Mouse (Mus musculus) embryonic facial prominence, embryonic 14.5 days (tissue): ENCODE results near the gene Psme3. TPM values are rescaled to one million over a fixed set of nuclear protein-coding genes. Genes with fewer than 3 reads are reported as not detected.

Experiments used
- ATAC-seq: fragments of 200-750 bp; cut with Nextera tagmentation; 2 replicates; pipeline ENCODE4 v1.8.0; 2017; ENCODE audit warnings: low read depth, moderate number of reproducible peaks, moderate TSS enrichment
- DNase-seq: peaks from one replicate; pipeline ENCODE4 v3.0.0-alpha.2; 2015; ENCODE audit warnings: low spot score
- H3K27ac ChIP-seq: fragments of 300-500 bp; sonication (generic); replicated peaks from 2 replicates; pipeline ENCODE4 v1.5.1; 2014; ENCODE audit warnings: low read depth, mild to moderate bottlenecking, low read length, moderate library complexity
- H3K27me3 ChIP-seq: fragments of 300-500 bp; sonication (generic); replicated peaks from 2 replicates; pipeline ENCODE4 v1.6.1; 2014; ENCODE audit warnings: low read length; ENCODE audit not compliant: control insufficient read depth, insufficient read depth
- H3K36me3 ChIP-seq: fragments of 300-500 bp; sonication (generic); 2 replicates; pipeline ENCODE4 v1.6.1; 2014; ENCODE audit warnings: low read length, mixed read lengths; ENCODE audit not compliant: control insufficient read depth, insufficient read depth
- H3K4me1 ChIP-seq: fragments of 300-500 bp; sonication (generic); 2 replicates; pipeline ENCODE4 v1.6.1; 2014; ENCODE audit warnings: antibody characterized with exemption, low read length; ENCODE audit not compliant: control insufficient read depth, insufficient read depth
- H3K4me2 ChIP-seq: fragments of 300-500 bp; sonication (generic); 2 replicates; pipeline ENCODE4 v1.6.1; 2014; ENCODE audit warnings: low read depth, mild to moderate bottlenecking, low read length, moderate library complexity, mixed read lengths
- H3K4me3 ChIP-seq: fragments of 300-500 bp; sonication (generic); 2 replicates; pipeline ENCODE4 v1.5.1; 2014; ENCODE audit warnings: low read depth, mild to moderate bottlenecking, low read length
- H3K9ac ChIP-seq: fragments of 300-500 bp; sonication (generic); 2 replicates; pipeline ENCODE4 v1.6.1; 2014; ENCODE audit warnings: low read depth, mild to moderate bottlenecking, low read length, moderate library complexity, mixed read lengths
- H3K9me3 ChIP-seq: fragments of 300-500 bp; sonication (generic); 2 replicates; pipeline ENCODE4 v1.6.1; 2016; ENCODE audit warnings: low read length; ENCODE audit not compliant: control insufficient read depth
- WGBS: fragments of 180-500 bp; shearing (Covaris S2); extraction: QIAGEN DNeasy Blood & Tissue Kit; methylation state at CpG from one replicate; pipeline ENCODE4 v1.1.7; 2014; 5-methylcytosine and 5-hydroxymethylcytosine counted together
- polyA plus RNA-seq: library from polyadenylated mRNA; unstranded; fragments of >200 nt; fragmentation: Nextera tagmentation; extraction: Ambion mirVana; gene quantifications from 2 replicates; pipeline ENCODE4 v1.2.1, GENCODE M21; 2014

Psme3 gene
- polyA plus RNA-seq, 1 experiment from 2014 or later: 98.0 TPM

- no peaks in the 10 kb centered on the region for H3K27me3 ChIP-seq
- H3K4me2 ChIP-seq: peak within 1 kb of the TSS; percentile 92
- peak within 1 kb of the TSS; percentile 52; the same call in 1 of the 2 replicates for H3K27ac ChIP-seq
- ATAC-seq (peak; percentile 95), DNase-seq (peak; percentile 98)
- H3K9me3 ChIP-seq: no peaks in the 10 kb centered on the region
- H3K36me3 ChIP-seq: peaks cover 22% of the 10 kb centered on the region
- H3K9ac ChIP-seq: peak within 1 kb of the TSS; percentile 87
- peaks cover 10% of the 10 kb centered on the region for H3K4me1 ChIP-seq
- WGBS: 7% methylated on average over 30 of the region's 39 CpGs
- peak within 1 kb of the TSS; percentile 82 for H3K4me3 ChIP-seq
Observed at GRCm38 (mm10) chr11:101302004-101302798, 13.8 kb upstream of the Psme3 start, which contains the start of gene Becn1. Gene Becn1, minus strand, starts transcription at chr11:101302286.

DNA sequence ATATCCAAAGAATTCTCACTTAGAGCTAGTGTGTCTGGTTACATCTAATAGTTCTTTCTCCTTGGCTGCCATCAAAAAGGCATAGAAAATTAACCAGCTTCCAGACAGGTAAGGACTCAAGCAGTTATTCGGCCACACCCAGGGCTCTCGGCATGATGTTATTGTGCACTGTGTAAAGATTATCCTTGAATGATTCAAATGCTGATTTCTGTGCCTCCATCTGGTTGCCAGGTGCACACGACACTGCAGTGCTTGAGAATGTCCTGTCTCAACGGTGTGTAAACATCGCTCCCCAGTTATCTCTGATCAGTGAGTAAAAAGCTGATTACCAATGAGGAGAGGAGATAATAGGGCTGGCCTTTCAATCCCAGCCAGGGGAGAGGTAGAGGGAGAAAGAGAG lies 8.3 kb upstream of the Psme3 start:
- no peak overlapping the region for H3K27ac ChIP-seq
- 37% methylated on average over 5 of the region's 5 CpGs for WGBS
- H3K27me3 ChIP-seq: no peaks in the 10 kb centered on the region; the same call in 1 of the 2 replicates
- ATAC-seq (no peak), DNase-seq (no peak)
- H3K4me1 ChIP-seq: no peaks in the 10 kb centered on the region
- H3K9me3 ChIP-seq: no peaks in the 10 kb centered on the region
- no peak overlapping the region for H3K4me2 ChIP-seq
- H3K9ac ChIP-seq: no peak overlapping the region
- H3K4me3 ChIP-seq: no peak overlapping the region
- H3K36me3 ChIP-seq: no peaks in the 10 kb centered on the region

DNA sequence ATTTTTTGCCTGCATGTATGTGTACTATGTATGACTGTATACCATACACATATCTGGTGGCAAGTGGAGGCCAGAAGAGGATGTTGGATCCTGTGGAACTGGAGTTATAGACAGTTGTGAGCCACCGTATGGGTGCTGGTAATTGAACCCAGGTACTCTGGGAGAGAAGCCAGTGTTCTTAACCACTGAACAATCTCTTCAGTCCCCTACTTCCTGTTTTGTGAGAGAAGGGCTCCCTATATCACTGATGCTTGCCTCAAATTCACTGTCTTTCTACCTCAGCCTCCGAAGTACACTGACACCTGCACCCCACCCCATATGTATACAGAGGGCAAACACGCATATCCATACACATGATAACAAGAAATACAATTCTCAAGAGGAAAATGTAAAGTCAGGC lies 4.9 kb upstream of the Psme3 start:
- Histone ChIP-seq H3K4me1 (no peaks in the 10 kb centered on the region), H3K9me3 (no peaks in the 10 kb centered on the region), H3K36me3 (no peaks in the 10 kb centered on the region), H3K4me3 (no peak overlapping the region), H3K27ac (no peak overlapping the region), H3K4me2 (no peak overlapping the region), H3K9ac (no peak overlapping the region), H3K27me3 (no peaks in the 10 kb centered on the region; the same call in 1 of the 2 replicates)
- no peak for ATAC-seq
- WGBS: 83% methylated on average over 3 of the region's 3 CpGs
- DNase-seq: no peak

GRCm38 (mm10) chr11:101312150-101312549 lies 3.9 kb upstream of the Psme3 start:
- Histone ChIP-seq H3K27ac (no peak overlapping the region), H3K27me3 (no peaks in the 10 kb centered on the region; the same call in 1 of the 2 replicates), H3K36me3 (no peaks in the 10 kb centered on the region), H3K9ac (no peak overlapping the region), H3K4me2 (no peak overlapping the region), H3K4me3 (no peak overlapping the region), H3K9me3 (no peaks in the 10 kb centered on the region), H3K4me1 (peaks cover 4% of the 10 kb centered on the region; the same call in 1 of the 2 replicates)
- ATAC-seq: no peak
- WGBS: 68% methylated on average over 3 of the region's 3 CpGs
- DNase-seq: no peak

DNA sequence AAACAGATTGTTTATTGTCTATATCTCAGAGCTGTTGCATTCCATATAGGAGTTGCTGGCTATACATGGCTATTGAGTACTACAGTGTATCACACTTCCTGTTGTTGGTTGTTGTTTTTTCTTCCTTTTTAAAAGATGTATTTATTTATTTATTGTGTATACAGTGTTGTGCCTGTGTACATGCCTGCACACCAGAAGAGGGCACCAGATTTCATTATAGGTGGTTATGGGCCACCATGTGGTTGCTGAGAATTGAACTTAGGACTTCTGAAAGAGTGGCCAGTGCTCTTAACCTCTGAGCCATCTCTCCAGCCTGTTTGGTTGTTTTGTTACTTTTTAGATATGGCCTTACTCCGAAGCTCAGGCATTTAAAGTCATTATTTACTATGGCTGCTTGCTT lies 1.4 kb upstream of the Psme3 start:
- no peak overlapping the region for H3K27ac ChIP-seq
- WGBS: 93% methylated on average over 1 of the region's 1 CpGs
- no peaks in the 10 kb centered on the region for H3K27me3 ChIP-seq
- H3K4me2 ChIP-seq: no peak overlapping the region
- no peak overlapping the region for H3K9ac ChIP-seq
- no peak for DNase-seq
- H3K9me3 ChIP-seq: no peaks in the 10 kb centered on the region
- ATAC-seq: no peak
- H3K36me3 ChIP-seq: peaks cover 19% of the 10 kb centered on the region
- H3K4me1 ChIP-seq: peaks cover 5% of the 10 kb centered on the region; the same call in 1 of the 2 replicates
- no peak overlapping the region for H3K4me3 ChIP-seq

- peak overlapping the region; percentile 87 for H3K9ac ChIP-seq
- H3K9me3 ChIP-seq: no peaks in the 10 kb centered on the region
- no peaks in the 10 kb centered on the region for H3K27me3 ChIP-seq
- peak overlapping the region; percentile 82 for H3K27ac ChIP-seq
- peak overlapping the region; percentile 90 for H3K4me2 ChIP-seq
- peaks cover 5% of the 10 kb centered on the region; the same call in 1 of the 2 replicates for H3K4me1 ChIP-seq
- peak overlapping the region; percentile 96 for H3K4me3 ChIP-seq
- WGBS: 82% methylated on average over 8 of the region's 8 CpGs
- DNase-seq: no peak
- ATAC-seq: no peak
- H3K36me3 ChIP-seq: peaks cover 25% of the 10 kb centered on the region
Observed at GRCm38 (mm10) chr11:101315082-101315650, 847 bp upstream of the Psme3 start.

GRCm38 (mm10) chr11:101316501-101316917 lies 496 bp downstream of the Psme3 start:
- WGBS: 0% methylated on average over 17 of the region's 17 CpGs
- peak; percentile 39 for DNase-seq

GRCm38 (mm10) chr11:101323609-101324008 lies 7.6 kb downstream of the Psme3 start:
- Histone ChIP-seq H3K9ac (no peak overlapping the region), H3K27me3 (no peaks in the 10 kb centered on the region), H3K4me3 (no peak overlapping the region), H3K9me3 (no peaks in the 10 kb centered on the region), H3K4me1 (no peaks in the 10 kb centered on the region), H3K27ac (no peak overlapping the region), H3K4me2 (no peak overlapping the region), H3K36me3 (peaks cover 76% of the 10 kb centered on the region)
- DNase-seq: peak; percentile 81
- ATAC-seq: peak; percentile 64
- WGBS: 20% methylated on average over 4 of the region's 4 CpGs

More at GRCm38 (mm10) chr11:101316501-101316917, 496 bp downstream of the Psme3 start:
- no peaks in the 10 kb centered on the region for H3K27me3 ChIP-seq
- ATAC-seq: peak; percentile 35
- H3K36me3 ChIP-seq: peaks cover 39% of the 10 kb centered on the region
- H3K4me1 ChIP-seq: peaks cover 5% of the 10 kb centered on the region; the same call in 1 of the 2 replicates
- H3K9me3 ChIP-seq: no peaks in the 10 kb centered on the region
- peak overlapping the region; percentile 82 for H3K27ac ChIP-seq
- peak overlapping the region; percentile 96 for H3K4me3 ChIP-seq
- H3K9ac ChIP-seq: peak overlapping the region; percentile 87
- peak overlapping the region; percentile 90 for H3K4me2 ChIP-seq
